Mouse (Mus musculus) midbrain, postnatal 0 days (tissue): ENCODE measurements around the gene Gm10337. TPM values are rescaled to one million over a fixed set of nuclear protein-coding genes. Genes with fewer than 3 reads are reported as not detected.

ENCODE experiments used
- ATAC-seq: fragments of 200-750 bp; cut with Nextera tagmentation; 2 replicates; pipeline ENCODE4 v1.8.0; 2017; ENCODE audit warnings: moderate number of reproducible peaks, mild to moderate bottlenecking, moderate TSS enrichment, moderate library complexity; ENCODE audit not compliant: low FRiP score
- DNase-seq: peaks from one replicate; pipeline ENCODE4 v3.0.0-alpha.2; 2015; ENCODE audit warnings: low spot score
- H3K27ac ChIP-seq: fragments of 300-500 bp; sonication (generic); 2 replicates; pipeline ENCODE4 v1.5.1; 2014; ENCODE audit warnings: low read depth, mild to moderate bottlenecking, low read length, mixed read lengths
- H3K27me3 ChIP-seq: fragments of 300-500 bp; sonication (generic); 2 replicates; pipeline ENCODE4 v1.6.1; 2014; ENCODE audit warnings: low read length, control low read depth, mixed read lengths; ENCODE audit not compliant: insufficient read depth
- H3K36me3 ChIP-seq: fragments of 300-500 bp; sonication (generic); 2 replicates; pipeline ENCODE4 v1.6.1; 2014; ENCODE audit warnings: low read length, control low read depth, mixed read lengths; ENCODE audit not compliant: insufficient read depth
- H3K4me1 ChIP-seq: fragments of 300-500 bp; sonication (generic); 2 replicates; pipeline ENCODE4 v1.6.1; 2014; ENCODE audit warnings: mild to moderate bottlenecking, control low read depth, antibody characterized with exemption, low read length, mixed read lengths; ENCODE audit not compliant: insufficient read depth
- H3K4me2 ChIP-seq: fragments of 300-500 bp; sonication (generic); 2 replicates; pipeline ENCODE4 v1.6.1; 2014; ENCODE audit warnings: low read depth, mild to moderate bottlenecking, low read length, mixed read lengths; ENCODE audit not compliant: poor library complexity, severe bottlenecking
- H3K4me3 ChIP-seq: fragments of 300-500 bp; sonication (generic); 2 replicates; pipeline ENCODE4 v1.5.1; 2014; ENCODE audit warnings: low read depth, mild to moderate bottlenecking, low read length, moderate library complexity
- H3K9ac ChIP-seq: fragments of 300-500 bp; sonication (generic); replicated peaks from 2 replicates; pipeline ENCODE4 v1.6.1; 2014; ENCODE audit warnings: mild to moderate bottlenecking, low read length, moderate library complexity, mixed read lengths; ENCODE audit not compliant: poor library complexity, severe bottlenecking
- H3K9me3 ChIP-seq: fragments of 300-500 bp; sonication (generic); 2 replicates; pipeline ENCODE4 v1.6.1; 2016; ENCODE audit warnings: low read length, control low read depth
- CTCF ChIP-seq: IDR thresholded peaks from 2 replicates; pipeline ENCODE4 v1.5.1; 2016; ENCODE audit warnings: antibody characterized with exemption, mild to moderate bottlenecking
- WGBS: fragments of 180-500 bp; shearing (Covaris S2); extraction: QIAGEN DNeasy Blood & Tissue Kit; methylation state at CpG from one replicate; pipeline ENCODE4 v1.1.7; 2014; 5-methylcytosine and 5-hydroxymethylcytosine counted together
- polyA plus RNA-seq: library from polyadenylated mRNA; unstranded; fragments of >200 nt; fragmentation: Nextera tagmentation; extraction: Ambion mirVana; gene quantifications from 2 replicates; pipeline ENCODE4 v1.2.1, GENCODE M21; 2015
- total RNA-seq: library from RNA; depleted of rRNA; stranded (reverse); fragments of >200 nt; gene quantifications from 2 replicates; pipeline ENCODE4 v1.2.3, GENCODE M21; 2014

Gm10337 gene
- total and polyA plus RNA-seq, 2 experiments from 2014 or later = 18.2 TPM; not detected in 1

DNA sequence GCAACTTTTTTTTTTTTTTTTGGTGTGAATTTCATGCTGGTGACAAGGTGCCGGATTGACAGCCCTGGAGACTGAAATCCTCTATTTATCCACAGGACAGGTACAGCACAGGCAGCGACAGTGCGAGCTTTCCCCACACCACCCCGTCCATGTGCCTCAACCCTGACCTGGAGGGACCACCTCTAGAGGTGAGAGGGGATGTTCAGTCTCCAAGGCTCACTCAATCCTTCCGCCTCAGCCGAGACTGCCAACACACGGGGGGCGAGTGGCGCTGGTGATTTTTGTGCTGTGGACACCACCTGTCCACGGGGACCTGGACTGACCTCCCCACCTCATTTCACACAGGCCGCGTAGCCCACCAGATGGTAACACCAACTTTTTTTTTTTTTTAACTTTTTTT lies 17.7 kb upstream of the Gm10337 start:
- Histone ChIP-seq H3K4me1 (no peaks in the 10 kb centered on the region), H3K27ac (no peak overlapping the region), H3K9me3 (no peaks in the 10 kb centered on the region), H3K27me3 (no peaks in the 10 kb centered on the region), H3K4me3 (no peak overlapping the region), H3K36me3 (peaks cover 51% of the 10 kb centered on the region), H3K4me2 (no peak overlapping the region), H3K9ac (no peak overlapping the region)
- ATAC-seq (no peak), DNase-seq (no peak)
- no peak for TF ChIP-seq CTCF
- WGBS = 94% methylated on average over 12 of the region's 12 CpGs

GRCm38 (mm10) chr15:102487664-102488063 lies 15.9 kb upstream of the Gm10337 start:
- 86% methylated on average over 1 of the region's 1 CpGs for WGBS
- peaks cover 54% of the 10 kb centered on the region for H3K36me3 ChIP-seq
- ATAC-seq = no peak

DNA sequence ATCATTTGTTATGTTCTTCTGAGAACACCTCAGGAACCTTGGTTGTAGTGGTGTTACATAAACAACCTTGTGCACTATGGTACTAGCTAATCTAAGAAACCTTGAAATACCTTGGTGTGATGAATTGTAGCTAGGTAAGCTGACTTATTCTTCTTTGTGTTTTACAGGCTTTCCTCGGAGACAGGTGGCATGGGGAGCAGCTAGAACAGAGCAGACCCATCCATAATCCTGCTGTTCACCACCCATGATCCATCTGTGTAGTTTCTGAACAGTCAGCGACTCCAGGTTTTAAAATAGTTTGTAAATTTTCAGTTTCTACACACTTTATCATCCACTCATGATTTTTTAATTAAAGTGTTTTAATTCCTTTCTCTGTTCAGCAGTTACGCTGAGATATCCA lies 5.2 kb upstream of the Gm10337 start:
- H3K4me3 ChIP-seq = no peak overlapping the region
- H3K4me2 ChIP-seq = no peak overlapping the region
- H3K4me1 ChIP-seq = no peaks in the 10 kb centered on the region
- H3K9me3 ChIP-seq = no peaks in the 10 kb centered on the region
- no peak overlapping the region for H3K27ac ChIP-seq
- DNase-seq (no peak), ATAC-seq (no peak)
- TF ChIP-seq CTCF = no peak
- no peak overlapping the region for H3K9ac ChIP-seq
- H3K27me3 ChIP-seq = no peaks in the 10 kb centered on the region
- H3K36me3 ChIP-seq = peaks cover 55% of the 10 kb centered on the region
- 83% methylated on average over 3 of the region's 3 CpGs for WGBS

More at GRCm38 (mm10) chr15:102487664-102488063, 15.9 kb upstream of the Gm10337 start:
- no peak for TF ChIP-seq CTCF
- no peak for DNase-seq
- Histone ChIP-seq H3K9ac (no peak overlapping the region), H3K4me2 (no peak overlapping the region), H3K27ac (no peak overlapping the region), H3K4me3 (no peak overlapping the region), H3K4me1 (no peaks in the 10 kb centered on the region), H3K9me3 (no peaks in the 10 kb centered on the region), H3K27me3 (no peaks in the 10 kb centered on the region)

DNA sequence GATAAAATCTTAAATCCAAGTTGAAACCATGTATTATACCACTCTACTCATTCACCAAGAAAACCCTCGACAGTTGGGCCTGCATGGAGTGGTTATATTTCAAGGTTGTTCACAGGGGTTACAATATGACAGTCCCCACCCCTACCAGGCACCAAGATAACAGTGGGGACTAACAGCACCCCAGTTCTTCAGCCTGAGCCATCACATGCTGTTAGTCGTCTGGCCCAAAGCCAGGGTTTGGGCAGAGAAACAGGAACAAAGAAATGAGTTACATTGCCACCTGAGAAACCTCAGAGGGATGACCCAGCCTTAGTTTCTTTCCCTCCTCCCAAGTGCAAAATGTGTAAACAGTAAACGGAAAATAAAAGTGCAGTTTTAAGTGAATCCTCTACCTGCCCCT lies 4.2 kb upstream of the Gm10337 start:
- Histone ChIP-seq H3K4me2 (no peak overlapping the region), H3K9ac (no peak overlapping the region), H3K27ac (no peak overlapping the region), H3K9me3 (no peaks in the 10 kb centered on the region), H3K4me1 (no peaks in the 10 kb centered on the region), H3K36me3 (peaks cover 58% of the 10 kb centered on the region), H3K4me3 (no peak overlapping the region), H3K27me3 (no peaks in the 10 kb centered on the region)
- no peak for ATAC-seq
- 76% methylated on average over 3 of the region's 3 CpGs for WGBS
- TF ChIP-seq CTCF = no peak
- no peak for DNase-seq

- no peaks in the 10 kb centered on the region for H3K4me1 ChIP-seq
- no peaks in the 10 kb centered on the region for H3K9me3 ChIP-seq
- no peak overlapping the region for H3K9ac ChIP-seq
- no peaks in the 10 kb centered on the region for H3K27me3 ChIP-seq
- WGBS = 89% methylated on average over 6 of the region's 6 CpGs
- DNase-seq (no peak), ATAC-seq (no peak)
- H3K36me3 ChIP-seq = peaks cover 59% of the 10 kb centered on the region
- H3K4me2 ChIP-seq = no peak overlapping the region
- no peak for TF ChIP-seq CTCF
- no peak overlapping the region for H3K27ac ChIP-seq
- no peak overlapping the region for H3K4me3 ChIP-seq
Observed at GRCm38 (mm10) chr15:102499851-102500250, 3.7 kb upstream of the Gm10337 start.

- Histone ChIP-seq H3K27ac (no peak overlapping the region), H3K4me3 (no peak overlapping the region), H3K4me1 (no peaks in the 10 kb centered on the region), H3K9me3 (no peaks in the 10 kb centered on the region), H3K4me2 (no peak overlapping the region), H3K9ac (no peak overlapping the region), H3K27me3 (no peaks in the 10 kb centered on the region), H3K36me3 (peaks cover 65% of the 10 kb centered on the region)
- no peak for TF ChIP-seq CTCF
- WGBS = 89% methylated on average over 5 of the region's 5 CpGs
- no peak for DNase-seq
- ATAC-seq = no peak
Observed at GRCm38 (mm10) chr15:102500479-102500878, 3.0 kb upstream of the Gm10337 start.
